ENCODE assay signal across 8 mouse cellular contexts in the genomic region with DNA sequence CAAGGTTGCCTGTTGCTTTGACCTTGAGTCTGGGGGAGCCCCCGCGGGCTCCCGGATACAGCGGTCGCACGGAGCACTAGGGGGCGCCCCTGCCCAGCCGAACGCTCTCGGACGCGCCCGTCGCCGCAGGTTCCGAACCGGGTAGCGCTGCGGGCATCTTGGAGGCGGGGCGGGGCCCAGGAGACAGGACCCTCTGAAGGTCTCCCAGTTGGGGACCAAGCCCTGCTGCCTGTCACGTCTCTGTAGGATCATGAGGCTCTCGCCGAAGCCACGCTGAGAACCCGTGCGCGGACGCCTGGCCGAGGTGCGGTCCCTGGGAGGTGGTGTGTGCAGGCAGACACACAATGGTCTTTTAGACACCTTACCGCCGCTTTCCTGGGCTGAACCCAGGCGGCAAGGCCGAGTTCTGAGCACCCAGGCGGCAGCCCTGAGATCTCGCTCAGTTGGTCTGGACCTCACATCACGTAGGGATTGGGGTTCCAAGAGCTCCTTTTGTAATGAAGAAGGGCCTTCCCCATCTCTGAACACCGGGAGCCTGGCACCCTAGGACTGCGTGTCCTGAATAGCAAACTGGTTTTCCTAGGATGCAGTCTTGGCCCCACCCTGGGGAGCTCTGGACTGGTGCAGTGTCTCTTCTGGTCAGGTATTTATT.
DNase-seq lines count a peak whose midpoint lies in the region; ATAC-seq and TF ChIP-seq lines count a peak whose summit lies in the region.

No protein-coding gene starts in this region.

- DNase-seq in CD4-positive, CD25-positive, alpha-beta regulatory T cell, adult 2 months (ENCODE audit: low read depth, low spot score): peak; percentile 84
- DNase-seq in c-Kit-negative CD71-positive TER-119-positive erythroid progenitor cells, embryonic 14.5 days (ENCODE audit: low read depth, low spot score): peak; percentile 49
- peak; percentile 93 for DNase-seq in kidney, postnatal 10 days
- peak; percentile 84 for DNase-seq in liver, embryonic 11.5 days (ENCODE audit: low spot score)

- H3K4me1 ChIP-seq in heart, embryonic 13.5 days: peaks cover 75% of the 10 kb centered on the region
- peaks cover 46% of the 10 kb centered on the region for H3K4me1 ChIP-seq in liver, embryonic 11.5 days (replicated peaks; ENCODE audit: control insufficient read depth, insufficient read depth, low read length)
- peaks cover 7% of the 10 kb centered on the region; the same call in 1 of the 2 replicates for H3K4me1 ChIP-seq in stomach, embryonic 14.5 days (ENCODE audit: control insufficient read depth, insufficient read depth, low read length)

- peak overlapping the region; percentile 68 for H3K4me3 ChIP-seq in heart, embryonic 13.5 days
- peak overlapping the region; percentile 57 for H3K4me3 ChIP-seq in liver, embryonic 11.5 days (ENCODE audit: low read depth, low read length)
- peak overlapping the region; percentile 23 for H3K4me3 ChIP-seq in myocyte
- H3K4me3 ChIP-seq in stomach, embryonic 14.5 days (ENCODE audit: low read depth, low read length): peak overlapping the region; percentile 34

- H3K36me3 ChIP-seq in heart, embryonic 13.5 days: no peaks in the 10 kb centered on the region
- H3K36me3 ChIP-seq in liver, embryonic 11.5 days (ENCODE audit: control insufficient read depth, insufficient read depth, low read length): no peaks in the 10 kb centered on the region
- H3K36me3 ChIP-seq in myocyte (ENCODE audit: control insufficient read depth, insufficient read depth): no peaks in the 10 kb centered on the region
- no peaks in the 10 kb centered on the region for H3K36me3 ChIP-seq in stomach, embryonic 14.5 days (ENCODE audit: control insufficient read depth, insufficient read depth, low read length)

- peak overlapping the region; percentile 85 for H3K9ac ChIP-seq in heart, embryonic 13.5 days
- H3K9ac ChIP-seq in liver, embryonic 11.5 days (ENCODE audit: low read depth, low read length): peak overlapping the region; percentile 55
- H3K9ac ChIP-seq in stomach, embryonic 14.5 days (replicated peaks; ENCODE audit: low read depth, low read length): no peak overlapping the region; the same call in 1 of the 2 replicates

- peak; percentile 43 for ATAC-seq in erythroid progenitor cell, adult 5-6 weeks (replicated peaks; ENCODE audit: low FRiP score, poor library complexity, severe bottlenecking)
- peak; percentile 53; the same call in 1 of the 2 replicates for ATAC-seq in heart, embryonic 13.5 days (ENCODE audit: extremely low read depth, insufficient number of reproducible peaks, low FRiP score, low TSS enrichment)
- peak; percentile 46 for ATAC-seq in liver, embryonic 11.5 days (replicated peaks; ENCODE audit: low FRiP score)
- peak; percentile 56 for ATAC-seq in stomach, embryonic 14.5 days (ENCODE audit: insufficient number of reproducible peaks, insufficient read depth, low FRiP score, low read depth)

- peak overlapping the region; percentile 75 for H3K27ac ChIP-seq in heart, embryonic 13.5 days (replicated peaks)
- H3K27ac ChIP-seq in liver, embryonic 11.5 days (ENCODE audit: low read depth, low read length): no peak overlapping the region; the same call in 1 of the 2 replicates
- H3K27ac ChIP-seq in stomach, embryonic 14.5 days (ENCODE audit: low read length): no peak overlapping the region

- no peaks in the 10 kb centered on the region for H3K79me2 ChIP-seq in myocyte (ENCODE audit: control insufficient read depth, insufficient read depth)

- peak; percentile 20 for TF ChIP-seq POLR2A in myocyte (IDR thresholded peaks at IDR 0.05; ENCODE audit: insufficient read length, low read depth)

- no peaks in the 10 kb centered on the region for H3K9me3 ChIP-seq in heart, embryonic 13.5 days
- H3K9me3 ChIP-seq in liver, embryonic 11.5 days (ENCODE audit: control insufficient read depth, low read length): no peaks in the 10 kb centered on the region
- H3K9me3 ChIP-seq in stomach, embryonic 14.5 days (ENCODE audit: control insufficient read depth, low read depth, low read length): no peaks in the 10 kb centered on the region

- no peaks in the 10 kb centered on the region for H3K27me3 ChIP-seq in heart, embryonic 13.5 days (replicated peaks)
- H3K27me3 ChIP-seq in liver, embryonic 11.5 days (replicated peaks; ENCODE audit: control insufficient read depth, insufficient read depth, low read length): peaks cover 15% of the 10 kb centered on the region
- no peaks in the 10 kb centered on the region for H3K27me3 ChIP-seq in myocyte (ENCODE audit: control insufficient read depth, insufficient read depth, insufficient read length)
- no peaks in the 10 kb centered on the region for H3K27me3 ChIP-seq in stomach, embryonic 14.5 days (ENCODE audit: control insufficient read depth, insufficient read depth, low read length)

- H3ac ChIP-seq in myocyte (ENCODE audit: control insufficient read depth, insufficient read length): no peak overlapping the region

- 1% methylated on average over 40 of the region's 40 CpGs for WGBS in heart, embryonic 13.5 days
- WGBS in liver, embryonic 11.5 days: 2% methylated on average over 40 of the region's 40 CpGs
- WGBS in stomach, embryonic 14.5 days: 2% methylated on average over 40 of the region's 40 CpGs

- peak overlapping the region; percentile 79 for H3K4me2 ChIP-seq in heart, embryonic 13.5 days
- H3K4me2 ChIP-seq in liver, embryonic 11.5 days: peak overlapping the region; percentile 82
- H3K4me2 ChIP-seq in myocyte (ENCODE audit: low read depth): peak overlapping the region; percentile 98
- peak overlapping the region; percentile 49 for H3K4me2 ChIP-seq in stomach, embryonic 14.5 days (replicated peaks; ENCODE audit: low read depth, low read length)

TF ChIP-seq in myocyte, 11 proteins besides CTCF, POLR2A, EP300 and RAD21:
- no peak for TF ChIP-seq POLR2AphosphoS2 (IDR thresholded peaks at IDR 0.05; ENCODE audit: insufficient read length, low read depth)
- TF ChIP-seq TCF3 (IDR thresholded peaks at IDR 0.05; ENCODE audit: insufficient read length, low read depth): no peak
- TF ChIP-seq REST (IDR thresholded peaks at IDR 0.05; ENCODE audit: insufficient read depth, insufficient read length): no peak
- no peak for TF ChIP-seq MYOD1 (IDR thresholded peaks at IDR 0.05; ENCODE audit: control insufficient read depth in 1 of 3, insufficient read length in 2 of 3, low read depth in 2 of 3)
- no peak for TF ChIP-seq MYOG (IDR thresholded peaks at IDR 0.05; ENCODE audit: control insufficient read depth in 1 of 3, insufficient read depth in 1 of 3, insufficient read length in 2 of 3, low read depth in 2 of 3)
TF ChIP-seq in myocyte: peak in this region for 0.
